Mouse (Mus musculus): ENCODE data around the gene Prss35. TPM values are rescaled to one million over a fixed set of nuclear protein-coding genes. Genes with fewer than 3 reads are reported as not detected.

Prss35 gene
- polyA plus RNA-seq, 2 experiments, result 0.43 to 0.48 TPM

GRCm38 (mm10) chr9:86773996-86774395 is 30.5 kb downstream of the Prss35 start:
- Histone ChIP-seq H3K27me3 (ENCODE audit: control insufficient read depth, insufficient read depth, low read length) (no peaks in the 10 kb centered on the region), H3K9ac (replicated peaks) (no peak overlapping the region), H3K4me2 (ENCODE audit: low read depth) (no peak overlapping the region), H3K27ac (no peak overlapping the region), H3K4me3 (ENCODE audit: insufficient read depth in 1 of 2, low read depth in 2 of 2, low read length in 2 of 2) (no peak overlapping the region), H3K36me3 (replicated peaks; ENCODE audit: control insufficient read depth, insufficient read depth, low read depth) (no peaks in the 10 kb centered on the region), H3K4me1 (replicated peaks; ENCODE audit: control insufficient read depth in 2 of 2, insufficient read depth in 2 of 2, low read length in 1 of 2) (no peaks in the 10 kb centered on the region), H3K9me3 (ENCODE audit: control insufficient read depth, low read length) (no peaks in the 10 kb centered on the region)
- ATAC-seq (ENCODE audit: insufficient read depth), result no peak
- no peak for DNase-seq (ENCODE audit: low read depth in 3 of 3, low spot score in 3 of 3)
- TF ChIP-seq CTCF (IDR thresholded peaks at IDR 0.05; ENCODE audit: low read depth) (no peak), EP300 (IDR thresholded peaks at IDR 0.05; ENCODE audit: low read depth) (no peak)
- WGBS (ENCODE audit: insufficient replicate concordance), result 65% methylated on average over 8 of the region's 8 CpGs

DNA sequence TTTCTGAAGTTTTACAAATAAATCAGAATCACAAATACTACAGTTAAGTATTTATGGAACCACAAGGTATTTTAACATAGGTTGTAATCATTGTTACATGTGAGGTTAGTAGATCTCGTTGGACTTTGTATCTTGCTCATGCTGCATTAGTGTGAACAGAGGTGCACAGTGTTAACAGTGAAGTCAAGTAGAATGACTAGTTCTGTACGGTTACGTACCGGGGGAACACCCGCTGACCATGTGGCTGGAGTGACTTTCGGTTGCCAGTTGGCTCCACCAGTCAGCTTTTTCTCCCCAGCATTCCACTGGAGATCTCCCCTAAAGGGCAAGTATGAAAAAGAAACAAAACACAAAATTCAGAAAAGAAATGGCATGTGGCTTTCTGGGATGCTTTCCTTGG is 31.9 kb downstream of the Prss35 start:
- Histone ChIP-seq H3K4me1 (replicated peaks; ENCODE audit: control insufficient read depth in 2 of 2, insufficient read depth in 2 of 2, low read length in 1 of 2) (no peaks in the 10 kb centered on the region), H3K9me3 (ENCODE audit: control insufficient read depth, low read length) (no peaks in the 10 kb centered on the region), H3K27me3 (ENCODE audit: control insufficient read depth, insufficient read depth, low read length) (no peaks in the 10 kb centered on the region), H3K27ac (no peak overlapping the region), H3K36me3 (replicated peaks; ENCODE audit: control insufficient read depth, insufficient read depth, low read depth) (no peaks in the 10 kb centered on the region), H3K9ac (replicated peaks) (no peak overlapping the region), H3K4me3 (ENCODE audit: insufficient read depth in 1 of 2, low read depth in 2 of 2, low read length in 2 of 2) (no peak overlapping the region), H3K4me2 (ENCODE audit: low read depth) (no peak overlapping the region)
- 73% methylated on average over 6 of the region's 6 CpGs for WGBS (ENCODE audit: insufficient replicate concordance)
- DNase-seq (ENCODE audit: low read depth in 3 of 3, low spot score in 3 of 3) (no peak), ATAC-seq (ENCODE audit: insufficient read depth) (no peak)
- TF ChIP-seq CTCF (IDR thresholded peaks at IDR 0.05; ENCODE audit: low read depth) (no peak), EP300 (IDR thresholded peaks at IDR 0.05; ENCODE audit: low read depth) (no peak)

DNA sequence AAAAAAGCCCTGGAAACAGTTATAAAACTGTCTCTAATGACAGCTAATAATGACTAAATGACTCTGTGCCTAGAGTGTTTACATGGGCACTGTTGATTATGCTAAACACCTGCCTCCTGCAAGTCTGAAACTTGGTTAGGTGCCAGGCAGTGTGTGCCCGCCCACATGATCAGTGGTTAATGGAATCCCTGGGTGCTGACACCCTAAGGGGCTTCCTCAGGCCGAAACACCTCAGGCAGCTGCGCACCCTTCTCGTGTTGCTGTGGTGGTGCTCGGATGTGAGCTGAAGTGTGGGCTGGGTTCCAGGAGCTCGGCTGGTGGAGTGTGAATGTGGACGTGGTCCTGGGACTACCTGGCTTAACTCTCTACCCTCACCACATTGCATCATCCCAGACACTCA is 33.9 kb downstream of the Prss35 start:
- Histone ChIP-seq H3K4me2 (ENCODE audit: low read depth) (no peak overlapping the region), H3K36me3 (replicated peaks; ENCODE audit: control insufficient read depth, insufficient read depth, low read depth) (no peaks in the 10 kb centered on the region), H3K4me3 (ENCODE audit: insufficient read depth in 1 of 2, low read depth in 2 of 2, low read length in 2 of 2) (no peak overlapping the region), H3K4me1 (replicated peaks; ENCODE audit: control insufficient read depth in 2 of 2, insufficient read depth in 2 of 2, low read length in 1 of 2) (no peaks in the 10 kb centered on the region), H3K9me3 (ENCODE audit: control insufficient read depth, low read length) (no peaks in the 10 kb centered on the region), H3K9ac (replicated peaks) (no peak overlapping the region), H3K27ac (no peak overlapping the region), H3K27me3 (ENCODE audit: control insufficient read depth, insufficient read depth, low read length) (no peaks in the 10 kb centered on the region)
- no peak for DNase-seq (ENCODE audit: low read depth in 3 of 3, low spot score in 3 of 3)
- no peak for TF ChIP-seq CTCF (IDR thresholded peaks at IDR 0.05; ENCODE audit: low read depth)
- TF ChIP-seq EP300 (IDR thresholded peaks at IDR 0.05; ENCODE audit: low read depth), result no peak
- ATAC-seq (ENCODE audit: insufficient read depth), result no peak
- WGBS (ENCODE audit: insufficient replicate concordance), result 47% methylated on average over 7 of the region's 7 CpGs

GRCm38 (mm10) chr9:86778212-86778611 is 34.8 kb downstream of the Prss35 start:
- 47% methylated on average over 4 of the region's 4 CpGs for WGBS (ENCODE audit: insufficient replicate concordance)
- no peak overlapping the region for H3K4me3 ChIP-seq (ENCODE audit: insufficient read depth in 1 of 2, low read depth in 2 of 2, low read length in 2 of 2)
- DNase-seq (ENCODE audit: low read depth in 3 of 3, low spot score in 3 of 3), result no peak

DNA sequence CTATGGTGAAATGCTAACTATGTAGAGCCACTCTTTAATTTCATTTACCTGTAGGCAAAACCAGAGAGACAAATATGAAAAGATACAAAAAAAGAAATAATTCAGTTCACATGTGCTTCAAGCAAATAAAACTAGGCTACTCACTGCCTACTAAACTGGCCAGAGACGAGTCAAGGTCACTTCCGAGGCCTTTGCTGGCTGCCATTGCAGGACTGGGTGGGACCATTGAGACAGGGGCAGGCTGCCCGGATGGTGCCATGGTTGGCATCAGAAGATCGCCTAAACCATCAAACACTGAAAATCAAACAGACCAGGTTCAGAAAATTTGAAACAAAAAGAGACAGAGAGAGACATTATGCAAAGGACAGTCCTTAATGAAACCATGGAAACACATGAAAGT is 38.0 kb downstream of the Prss35 start:
- no peaks in the 10 kb centered on the region for H3K9me3 ChIP-seq (ENCODE audit: control insufficient read depth, low read length)
- DNase-seq (ENCODE audit: low read depth in 3 of 3, low spot score in 3 of 3), result no peak
- H3K9ac ChIP-seq (replicated peaks), result no peak overlapping the region
- 62% methylated on average over 4 of the region's 4 CpGs for WGBS (ENCODE audit: insufficient replicate concordance)
- no peaks in the 10 kb centered on the region for H3K4me1 ChIP-seq (replicated peaks; ENCODE audit: control insufficient read depth in 2 of 2, insufficient read depth in 2 of 2, low read length in 1 of 2)
- no peak overlapping the region for H3K4me2 ChIP-seq (ENCODE audit: low read depth)
- no peak overlapping the region for H3K4me3 ChIP-seq (ENCODE audit: insufficient read depth in 1 of 2, low read depth in 2 of 2, low read length in 2 of 2)
- ATAC-seq (ENCODE audit: insufficient read depth), result no peak
- no peaks in the 10 kb centered on the region for H3K36me3 ChIP-seq (replicated peaks; ENCODE audit: control insufficient read depth, insufficient read depth, low read depth)
- no peak for TF ChIP-seq EP300 (IDR thresholded peaks at IDR 0.05; ENCODE audit: low read depth)
- H3K27me3 ChIP-seq (ENCODE audit: control insufficient read depth, insufficient read depth, low read length), result no peaks in the 10 kb centered on the region
- no peak overlapping the region for H3K27ac ChIP-seq

More at GRCm38 (mm10) chr9:86778212-86778611, 34.8 kb downstream of the Prss35 start:
- Histone ChIP-seq H3K4me2 (ENCODE audit: low read depth) (no peak overlapping the region), H3K36me3 (replicated peaks; ENCODE audit: control insufficient read depth, insufficient read depth, low read depth) (no peaks in the 10 kb centered on the region), H3K9me3 (ENCODE audit: control insufficient read depth, low read length) (no peaks in the 10 kb centered on the region), H3K9ac (replicated peaks) (no peak overlapping the region), H3K4me1 (replicated peaks; ENCODE audit: control insufficient read depth in 2 of 2, insufficient read depth in 2 of 2, low read length in 1 of 2) (no peaks in the 10 kb centered on the region), H3K27me3 (ENCODE audit: control insufficient read depth, insufficient read depth, low read length) (no peaks in the 10 kb centered on the region), H3K27ac (no peak overlapping the region)
- ATAC-seq (ENCODE audit: insufficient read depth), result no peak
- no peak for TF ChIP-seq EP300 (IDR thresholded peaks at IDR 0.05; ENCODE audit: low read depth)
- no peak for TF ChIP-seq CTCF (IDR thresholded peaks at IDR 0.05; ENCODE audit: low read depth)

All from liver, embryonic 14.5 days (tissue).